Mouse (Mus musculus) stomach, embryonic 16.5 days (tissue): ENCODE data around the gene Ppil6. TPM values are rescaled to one million over a fixed set of nuclear protein-coding genes. Genes with fewer than 3 reads are reported as not detected.

Source experiments
- ATAC-seq: fragments of 200-750 bp; cut with Nextera tagmentation; 2 replicates; pipeline ENCODE4 v1.8.0; 2017; ENCODE audit warnings: moderate number of reproducible peaks, moderate TSS enrichment; ENCODE audit not compliant: insufficient read depth, low FRiP score
- H3K27ac ChIP-seq: fragments of 300-500 bp; sonication (generic); 2 replicates; pipeline ENCODE4 v1.5.1; 2014; ENCODE audit warnings: low read length
- H3K27me3 ChIP-seq: fragments of 300-500 bp; sonication (generic); 2 replicates; pipeline ENCODE4 v1.6.1; 2014; ENCODE audit warnings: low read length, control low read depth, mixed read lengths; ENCODE audit not compliant: control insufficient read depth, insufficient read depth
- H3K36me3 ChIP-seq: fragments of 300-500 bp; sonication (generic); 2 replicates; pipeline ENCODE4 v1.6.1; 2014; ENCODE audit warnings: low read length; ENCODE audit not compliant: control insufficient read depth, insufficient read depth
- H3K4me1 ChIP-seq: fragments of 300-500 bp; sonication (generic); 2 replicates; pipeline ENCODE4 v1.6.1; 2014; ENCODE audit warnings: low read length, control low read depth, mixed read lengths; ENCODE audit not compliant: control insufficient read depth, insufficient read depth
- H3K4me2 ChIP-seq: fragments of 300-500 bp; sonication (generic); 2 replicates; pipeline ENCODE4 v1.6.1; 2014; ENCODE audit warnings: low read depth, low read length, mixed read lengths
- H3K4me3 ChIP-seq: fragments of 300-500 bp; sonication (generic); replicated peaks from 2 replicates; pipeline ENCODE4 v1.5.1; 2014; ENCODE audit warnings: mild to moderate bottlenecking, low read length
- H3K9ac ChIP-seq: fragments of 300-500 bp; sonication (generic); 2 replicates; pipeline ENCODE4 v1.6.1; 2014; ENCODE audit warnings: low read length
- H3K9me3 ChIP-seq: fragments of 300-500 bp; sonication (generic); replicated peaks from 2 replicates; pipeline ENCODE4 v1.6.1; 2016; ENCODE audit warnings: low read length, control low read depth; ENCODE audit not compliant: control insufficient read depth
- WGBS: fragments of 180-500 bp; shearing (Covaris S2); extraction: QIAGEN DNeasy Blood & Tissue Kit; methylation state at CpG from one replicate; pipeline ENCODE4 v1.1.7; 2014; 5-methylcytosine and 5-hydroxymethylcytosine counted together
- polyA plus RNA-seq: library from polyadenylated mRNA; unstranded; fragments of >200 nt; fragmentation: Nextera tagmentation; extraction: Ambion mirVana; gene quantifications from 2 replicates; pipeline ENCODE4 v1.2.1, GENCODE M21; 2015

Ppil6 gene
- polyA plus RNA-seq, 1 experiment from 2014 or later = 1.1 TPM

GRCm38 (mm10) chr10:41518508-41518980 lies 28.3 kb downstream of the Ppil6 start:
- H3K4me1 ChIP-seq = peaks cover 13% of the 10 kb centered on the region
- no peaks in the 10 kb centered on the region for H3K27me3 ChIP-seq
- H3K36me3 ChIP-seq = no peaks in the 10 kb centered on the region
- peak; percentile 70 for ATAC-seq
- no peaks in the 10 kb centered on the region for H3K9me3 ChIP-seq
- under 1% methylated on average over 23 of the region's 23 CpGs for WGBS
- H3K9ac ChIP-seq = peak overlapping the region; percentile 97
- H3K27ac ChIP-seq = peak overlapping the region; percentile 98
- H3K4me3 ChIP-seq = peak overlapping the region; percentile 97
- H3K4me2 ChIP-seq = peak overlapping the region; percentile 85

GRCm38 (mm10) chr10:41518981-41519618 lies 28.9 kb downstream of the Ppil6 start, which contains the start of gene Cd164:
Gene Cd164 (plus strand): TSS chr10:41519414.
- H3K27me3 ChIP-seq = no peaks in the 10 kb centered on the region
- H3K4me2 ChIP-seq = peak within 1 kb of the TSS; percentile 88
- no peaks in the 10 kb centered on the region for H3K36me3 ChIP-seq
- ATAC-seq = peak; percentile 94
- whole genome bisulfite sequencing = under 1% methylated on average over 69 of the region's 69 CpGs
- H3K4me3 ChIP-seq = peak within 1 kb of the TSS; percentile 97
- no peaks in the 10 kb centered on the region for H3K9me3 ChIP-seq
- H3K9ac ChIP-seq = peak within 1 kb of the TSS; percentile 97
- H3K4me1 ChIP-seq = peaks cover 16% of the 10 kb centered on the region
- H3K27ac ChIP-seq = peak within 1 kb of the TSS; percentile 98

GRCm38 (mm10) chr10:41519640-41520409 lies 29.6 kb downstream of the Ppil6 start:
- Histone ChIP-seq H3K27ac (peak overlapping the region; percentile 98), H3K9ac (peak overlapping the region; percentile 97), H3K4me1 (peaks cover 19% of the 10 kb centered on the region), H3K36me3 (0 out of 2 replicates have a peak, but pooled peaks cover 3% of the 10 kb centered on the region), H3K9me3 (no peaks in the 10 kb centered on the region), H3K4me2 (peak overlapping the region; percentile 88), H3K4me3 (peak overlapping the region; percentile 97), H3K27me3 (no peaks in the 10 kb centered on the region)
- ATAC-seq = peak; percentile 38; the same call in 1 of the 2 replicates
- under 1% methylated on average over 65 of the region's 65 CpGs for WGBS

GRCm38 (mm10) chr10:41520410-41520673 lies 30.1 kb downstream of the Ppil6 start:
- peaks cover 20% of the 10 kb centered on the region for H3K4me1 ChIP-seq
- no peaks in the 10 kb centered on the region for H3K27me3 ChIP-seq
- H3K9ac ChIP-seq = peak overlapping the region; percentile 97
- no peak overlapping the region for H3K27ac ChIP-seq
- no peaks in the 10 kb centered on the region for H3K9me3 ChIP-seq
- 2% methylated on average over 5 of the region's 5 CpGs for WGBS
- H3K4me3 ChIP-seq = peak overlapping the region; percentile 97
- 0 out of 2 replicates have a peak, but pooled peaks cover 3% of the 10 kb centered on the region for H3K36me3 ChIP-seq
- H3K4me2 ChIP-seq = peak overlapping the region; percentile 88
- ATAC-seq = no peak

GRCm38 (mm10) chr10:41523386-41523785 lies 33.1 kb downstream of the Ppil6 start:
- no peak for ATAC-seq
- no peak overlapping the region for H3K9ac ChIP-seq
- H3K4me3 ChIP-seq = no peak overlapping the region
- 36% methylated on average over 3 of the region's 3 CpGs for WGBS
- no peaks in the 10 kb centered on the region for H3K9me3 ChIP-seq
- no peak overlapping the region for H3K27ac ChIP-seq
- H3K27me3 ChIP-seq = no peaks in the 10 kb centered on the region
- H3K36me3 ChIP-seq = 0 out of 2 replicates have a peak, but pooled peaks cover 6% of the 10 kb centered on the region
- no peak overlapping the region for H3K4me2 ChIP-seq
- H3K4me1 ChIP-seq = peaks cover 20% of the 10 kb centered on the region

GRCm38 (mm10) chr10:41525696-41526095 lies 35.5 kb downstream of the Ppil6 start:
- Histone ChIP-seq H3K27ac (no peak overlapping the region), H3K4me3 (no peak overlapping the region), H3K27me3 (no peaks in the 10 kb centered on the region), H3K9ac (no peak overlapping the region), H3K4me2 (no peak overlapping the region), H3K9me3 (no peaks in the 10 kb centered on the region), H3K36me3 (0 out of 2 replicates have a peak, but pooled peaks cover 12% of the 10 kb centered on the region), H3K4me1 (peaks cover 20% of the 10 kb centered on the region)
- 67% methylated on average over 1 of the region's 1 CpGs for WGBS
- no peak for ATAC-seq

GRCm38 (mm10) chr10:41529972-41530371 lies 39.7 kb downstream of the Ppil6 start:
- WGBS = 82% methylated on average over 5 of the region's 5 CpGs
- Histone ChIP-seq H3K27ac (no peak overlapping the region), H3K27me3 (no peaks in the 10 kb centered on the region), H3K9me3 (no peaks in the 10 kb centered on the region), H3K4me3 (no peak overlapping the region), H3K4me1 (no peaks in the 10 kb centered on the region), H3K9ac (no peak overlapping the region), H3K36me3 (peaks cover 21% of the 10 kb centered on the region), H3K4me2 (no peak overlapping the region)
- ATAC-seq = no peak

- no peak overlapping the region for H3K9ac ChIP-seq
- no peak overlapping the region for H3K27ac ChIP-seq
- H3K27me3 ChIP-seq = no peaks in the 10 kb centered on the region
- no peak for ATAC-seq
- WGBS = 95% methylated on average over 2 of the region's 2 CpGs
- no peaks in the 10 kb centered on the region for H3K9me3 ChIP-seq
- no peaks in the 10 kb centered on the region for H3K4me1 ChIP-seq
- H3K36me3 ChIP-seq = peaks cover 15% of the 10 kb centered on the region
- no peak overlapping the region for H3K4me3 ChIP-seq
- H3K4me2 ChIP-seq = no peak overlapping the region
These were observed 45.8 kb downstream of the Ppil6 start for GRCm38 (mm10) chr10:41535991-41536390.

- Histone ChIP-seq H3K27ac (no peak overlapping the region), H3K9ac (no peak overlapping the region), H3K27me3 (no peaks in the 10 kb centered on the region), H3K4me3 (no peak overlapping the region), H3K9me3 (no peaks in the 10 kb centered on the region), H3K36me3 (peaks cover 15% of the 10 kb centered on the region), H3K4me2 (no peak overlapping the region), H3K4me1 (no peaks in the 10 kb centered on the region)
- no peak for ATAC-seq
- WGBS = 84% methylated on average over 1 of the region's 1 CpGs
These were observed 46.5 kb downstream of the Ppil6 start for GRCm38 (mm10) chr10:41536714-41537113.
